Mouse (Mus musculus) heart, embryonic 16.5 days (tissue): ENCODE results near the gene Bcl7b. TPM values are rescaled to one million over a fixed set of nuclear protein-coding genes. Genes with fewer than 3 reads are reported as not detected.

Experiments used
- ATAC-seq: fragments of 200-750 bp; cut with Nextera tagmentation; replicated peaks from 2 replicates; pipeline ENCODE4 v1.8.0; 2017; ENCODE audit warnings: moderate number of reproducible peaks; ENCODE audit not compliant: insufficient read depth, low FRiP score; ENCODE audit errors: extremely low read depth
- H3K27ac ChIP-seq: fragments of 300-500 bp; sonication (generic); 2 replicates; pipeline ENCODE4 v1.5.1; 2014; ENCODE audit warnings: mild to moderate bottlenecking, low read length, control low read depth, moderate library complexity
- H3K27me3 ChIP-seq: fragments of 300-500 bp; sonication (generic); 2 replicates; pipeline ENCODE4 v1.6.1; 2014; ENCODE audit warnings: low read length, mixed read lengths; ENCODE audit not compliant: control insufficient read depth, insufficient read depth
- H3K36me3 ChIP-seq: fragments of 300-500 bp; sonication (generic); 2 replicates; pipeline ENCODE4 v1.6.1; 2014; ENCODE audit not compliant: control insufficient read depth, insufficient read depth
- H3K4me1 ChIP-seq: fragments of 300-500 bp; sonication (generic); 2 replicates; pipeline ENCODE4 v1.6.1; 2014; ENCODE audit warnings: low read length, mixed read lengths; ENCODE audit not compliant: control insufficient read depth, insufficient read depth
- H3K4me2 ChIP-seq: fragments of 300-500 bp; sonication (generic); 2 replicates; pipeline ENCODE4 v1.6.1; 2014; ENCODE audit warnings: low read depth, mild to moderate bottlenecking, control low read depth, low read length
- H3K4me3 ChIP-seq: fragments of 300-500 bp; sonication (generic); 2 replicates; pipeline ENCODE4 v1.5.1; 2014; ENCODE audit warnings: mild to moderate bottlenecking, control low read depth, low read length
- H3K9ac ChIP-seq: fragments of 300-500 bp; sonication (generic); 2 replicates; pipeline ENCODE4 v1.6.1; 2014; ENCODE audit warnings: low read length, control low read depth
- H3K9me3 ChIP-seq: fragments of 300-500 bp; sonication (generic); replicated peaks from 2 replicates; pipeline ENCODE4 v1.6.1; 2016; ENCODE audit warnings: low read length; ENCODE audit not compliant: control insufficient read depth
- WGBS: fragments of 180-500 bp; shearing (Covaris S2); extraction: QIAGEN DNeasy Blood & Tissue Kit; methylation state at CpG from one replicate; pipeline ENCODE4 v1.1.7; 2014; 5-methylcytosine and 5-hydroxymethylcytosine counted together
- polyA plus RNA-seq: library from polyadenylated mRNA; unstranded; fragments of >200 nt; fragmentation: Nextera tagmentation; extraction: Ambion mirVana; gene quantifications from 2 replicates; pipeline ENCODE4 v1.2.1, GENCODE M21; 2015

Bcl7b gene
- polyA plus RNA-seq, 1 experiment from 2014 or later, result 47.7 TPM

- Histone ChIP-seq H3K4me1 (peaks cover 19% of the 10 kb centered on the region), H3K9ac (peak within 1 kb of the TSS; percentile 98), H3K4me3 (peak within 1 kb of the TSS; percentile 98), H3K9me3 (no peaks in the 10 kb centered on the region), H3K36me3 (peaks cover 7% of the 10 kb centered on the region), H3K27me3 (no peaks in the 10 kb centered on the region), H3K4me2 (peak within 1 kb of the TSS; percentile 78), H3K27ac (peak within 1 kb of the TSS; percentile 94)
- ATAC-seq, result peak; percentile 97
- 0% methylated on average over 57 of the region's 57 CpGs for WGBS
These were observed 18.7 kb downstream of the Bcl7b start, which contains the start of gene Baz1b for GRCm38 (mm10) chr5:135186621-135187348. Gene Baz1b, plus strand, starts transcription at chr5:135187264.

GRCm38 (mm10) chr5:135187349-135188213 lies 19.5 kb downstream of the Bcl7b start:
- peak overlapping the region; percentile 98 for H3K4me3 ChIP-seq
- H3K9ac ChIP-seq, result peak overlapping the region; percentile 98
- peaks cover 22% of the 10 kb centered on the region for H3K4me1 ChIP-seq
- peak overlapping the region; percentile 78 for H3K4me2 ChIP-seq
- H3K9me3 ChIP-seq, result no peaks in the 10 kb centered on the region
- peak; percentile 56 for ATAC-seq
- under 1% methylated on average over 101 of the region's 102 CpGs for WGBS
- H3K27ac ChIP-seq, result peak overlapping the region; percentile 94
- H3K36me3 ChIP-seq, result peaks cover 3% of the 10 kb centered on the region; the same call in 1 of the 2 replicates
- H3K27me3 ChIP-seq, result no peaks in the 10 kb centered on the region

- peaks cover 3% of the 10 kb centered on the region; the same call in 1 of the 2 replicates for H3K36me3 ChIP-seq
- peaks cover 25% of the 10 kb centered on the region for H3K4me1 ChIP-seq
- peak overlapping the region; percentile 98 for H3K9ac ChIP-seq
- ATAC-seq, result no peak
- peak overlapping the region; percentile 78 for H3K4me2 ChIP-seq
- WGBS, result under 1% methylated on average over 8 of the region's 8 CpGs
- H3K4me3 ChIP-seq, result peak overlapping the region; percentile 98
- no peaks in the 10 kb centered on the region for H3K9me3 ChIP-seq
- no peaks in the 10 kb centered on the region for H3K27me3 ChIP-seq
- H3K27ac ChIP-seq, result peak overlapping the region; percentile 94
These were observed 20.1 kb downstream of the Bcl7b start for GRCm38 (mm10) chr5:135188214-135188554.

DNA sequence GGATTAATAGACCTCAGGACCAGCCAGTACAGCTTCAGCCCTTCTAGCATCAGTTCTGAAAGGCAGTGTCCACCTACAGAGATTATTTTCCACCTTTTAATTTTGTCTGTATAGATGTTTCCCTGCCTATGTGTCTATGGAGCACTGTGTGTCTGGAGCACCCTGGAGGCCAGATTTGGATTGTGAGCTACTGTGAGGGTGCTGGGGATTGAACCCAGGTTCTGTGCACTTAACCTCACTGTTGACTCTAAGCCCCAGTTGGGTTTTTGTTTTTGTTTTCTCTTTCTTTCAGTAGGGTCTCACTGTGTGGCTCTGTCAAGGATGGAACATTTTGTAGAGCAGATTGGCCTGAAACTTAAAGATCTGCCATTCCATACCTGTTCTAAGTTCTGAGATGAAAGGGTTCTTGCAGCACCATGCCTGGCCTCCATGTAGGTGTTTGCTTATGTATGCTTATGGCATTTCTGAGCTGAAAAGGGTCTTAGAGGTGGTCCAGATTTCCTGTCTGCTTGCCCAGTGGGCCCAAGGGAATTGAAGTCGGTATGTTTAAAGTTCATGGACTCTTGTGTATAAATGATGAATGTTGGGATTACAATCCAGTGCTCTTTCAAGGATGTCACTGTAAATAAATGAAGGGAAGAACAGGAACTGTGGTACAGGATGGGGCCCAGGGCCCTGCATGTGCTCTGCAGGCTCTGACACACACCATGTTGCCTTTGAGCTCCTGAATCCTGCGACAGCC lies 21.4 kb downstream of the Bcl7b start:
- H3K4me1 ChIP-seq, result peaks cover 28% of the 10 kb centered on the region
- H3K36me3 ChIP-seq, result peaks cover 3% of the 10 kb centered on the region; the same call in 1 of the 2 replicates
- H3K9ac ChIP-seq, result peak overlapping the region; percentile 98
- WGBS, result 48% methylated on average over 2 of the region's 2 CpGs
- peak overlapping the region; percentile 98 for H3K4me3 ChIP-seq
- no peaks in the 10 kb centered on the region for H3K27me3 ChIP-seq
- peak overlapping the region; percentile 78 for H3K4me2 ChIP-seq
- no peaks in the 10 kb centered on the region for H3K9me3 ChIP-seq
- no peak for ATAC-seq
- no peak overlapping the region for H3K27ac ChIP-seq

DNA sequence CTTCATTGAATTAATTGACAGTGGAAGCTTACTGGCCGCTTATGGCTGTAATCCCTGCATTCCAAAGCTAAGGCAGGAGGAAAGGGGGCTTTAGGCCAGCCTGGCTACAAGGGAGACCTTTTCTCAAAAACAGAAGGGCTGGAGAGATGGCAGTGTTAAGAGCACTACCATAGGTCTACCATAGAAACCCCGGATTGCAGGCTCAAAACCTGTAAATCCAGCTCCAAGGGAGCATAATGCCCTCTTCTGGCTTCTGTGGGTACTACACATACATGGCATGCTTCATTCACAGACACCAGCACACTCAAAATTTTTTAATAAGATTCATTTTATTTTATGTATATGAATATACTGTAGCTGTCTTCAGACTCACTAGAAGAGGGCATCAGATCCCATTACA lies 23.5 kb downstream of the Bcl7b start:
- no peaks in the 10 kb centered on the region for H3K9me3 ChIP-seq
- peaks cover 24% of the 10 kb centered on the region for H3K4me1 ChIP-seq
- H3K36me3 ChIP-seq, result peaks cover 9% of the 10 kb centered on the region
- no peak overlapping the region for H3K4me3 ChIP-seq
- no peak overlapping the region for H3K9ac ChIP-seq
- H3K27ac ChIP-seq, result no peak overlapping the region
- H3K4me2 ChIP-seq, result no peak overlapping the region
- H3K27me3 ChIP-seq, result no peaks in the 10 kb centered on the region
- ATAC-seq, result no peak
- 28% methylated on average over 2 of the region's 2 CpGs for WGBS

DNA sequence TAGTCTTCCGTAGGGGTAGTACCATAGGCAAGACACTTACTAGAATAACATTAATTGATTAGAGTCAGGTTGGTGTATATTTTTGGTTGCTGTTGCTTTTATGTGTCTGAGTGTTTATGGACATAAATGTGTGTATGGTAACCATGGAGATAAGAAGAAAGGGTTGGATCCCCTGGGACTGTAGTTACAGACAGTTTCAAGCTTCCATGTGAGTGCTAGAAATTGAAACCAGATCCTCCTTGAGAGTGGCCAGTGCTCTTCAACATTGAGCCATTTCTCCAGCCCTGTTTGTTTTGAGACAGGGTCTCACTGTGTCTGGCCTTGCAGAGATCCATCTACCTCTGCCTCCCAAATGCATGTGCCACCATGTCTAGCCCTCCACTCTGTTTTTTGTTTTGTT lies 24.3 kb downstream of the Bcl7b start:
- no peak overlapping the region for H3K9ac ChIP-seq
- H3K4me2 ChIP-seq, result no peak overlapping the region
- H3K9me3 ChIP-seq, result no peaks in the 10 kb centered on the region
- no peak overlapping the region for H3K27ac ChIP-seq
- 91% methylated on average over 1 of the region's 1 CpGs for WGBS
- H3K4me1 ChIP-seq, result peaks cover 24% of the 10 kb centered on the region
- no peaks in the 10 kb centered on the region for H3K27me3 ChIP-seq
- H3K4me3 ChIP-seq, result no peak overlapping the region
- H3K36me3 ChIP-seq, result peaks cover 9% of the 10 kb centered on the region
- no peak for ATAC-seq

DNA sequence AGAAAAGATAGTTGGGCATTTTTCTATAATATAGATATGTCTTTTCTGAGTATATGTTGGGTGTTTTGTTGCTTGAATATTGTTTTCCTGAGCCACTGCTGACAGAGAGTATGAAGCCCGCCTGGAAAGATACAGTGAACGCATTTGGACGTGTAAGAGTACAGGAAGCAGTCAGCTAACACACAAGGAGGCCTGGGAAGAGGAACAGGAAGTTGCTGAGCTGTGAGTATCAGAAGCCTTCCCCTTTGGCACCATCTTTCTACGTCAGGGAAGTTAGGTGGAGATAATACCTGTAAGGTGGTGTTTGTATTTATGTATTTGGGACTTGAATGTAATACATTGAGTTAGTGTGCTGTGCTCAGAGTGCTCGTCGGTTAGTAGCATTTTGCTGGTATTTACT lies 28.3 kb downstream of the Bcl7b start:
- H3K36me3 ChIP-seq, result peaks cover 31% of the 10 kb centered on the region
- WGBS, result 63% methylated on average over 6 of the region's 6 CpGs
- no peaks in the 10 kb centered on the region for H3K9me3 ChIP-seq
- H3K9ac ChIP-seq, result no peak overlapping the region
- no peak overlapping the region for H3K27ac ChIP-seq
- no peak overlapping the region for H3K4me3 ChIP-seq
- ATAC-seq, result no peak
- no peak overlapping the region for H3K4me2 ChIP-seq
- no peaks in the 10 kb centered on the region for H3K27me3 ChIP-seq
- peaks cover 9% of the 10 kb centered on the region for H3K4me1 ChIP-seq

GRCm38 (mm10) chr5:135202763-135203162 lies 34.7 kb downstream of the Bcl7b start:
- Histone ChIP-seq H3K36me3 (peaks cover 50% of the 10 kb centered on the region), H3K9me3 (no peaks in the 10 kb centered on the region), H3K4me3 (no peak overlapping the region), H3K4me1 (0 out of 2 replicates have a peak, but pooled peaks cover 2% of the 10 kb centered on the region), H3K4me2 (peak overlapping the region; percentile 7; the same call in 1 of the 2 replicates), H3K27me3 (no peaks in the 10 kb centered on the region), H3K9ac (no peak overlapping the region), H3K27ac (peak overlapping the region; percentile 68)
- WGBS, result 31% methylated on average over 3 of the region's 3 CpGs
- peak; percentile 81; the same call in 1 of the 2 replicates for ATAC-seq
